ENCODE assay signal across 8 mouse cellular contexts in genomic region chr10:94688420-94689175, GRCm38 (mm10). TPM values are rescaled to one million over a fixed set of nuclear protein-coding genes. Genes with fewer than 3 reads are reported as not detected.
DNase-seq lines count a peak whose midpoint lies in the region; ATAC-seq and TF ChIP-seq lines count a peak whose summit lies in the region.

Gene Cep83 (plus strand): TSS chr10:94688654.

- peak; percentile 86 for DNase-seq in adipocyte (ENCODE audit: low spot score)
- DNase-seq in gastrocnemius, adult 8-10 months (ENCODE audit: low spot score in 2 of 2): peak; percentile 79 to 88
- DNase-seq in induced T-regulatory cell, adult 2 months (ENCODE audit: low read depth): peak; percentile 94
- peak; percentile 82 to 87 for DNase-seq in left cerebral cortex, adult 8-10 months (ENCODE audit: low spot score in 2 of 2)
- peak; percentile 95 for DNase-seq in right cerebral cortex, adult 18-20 months
- peak; percentile 89 for DNase-seq in urinary bladder, adult 2 months (ENCODE audit: low spot score)

- TF ChIP-seq POLR2A in cortical plate, adult 2 months (IDR thresholded peaks at IDR 0.05; ENCODE audit: extremely low read depth, insufficient read depth, low read length): peak; percentile 81

- TF ChIP-seq CTCF in cortical plate, adult 2 months (IDR thresholded peaks at IDR 0.05; ENCODE audit: extremely low read depth, insufficient read depth, low read length): no peak

- H3K4me1 ChIP-seq in cortical plate, adult 2 months (ENCODE audit: control insufficient read depth, insufficient read depth, low read length): peaks cover 2% of the 10 kb centered on the region; the same call in 1 of the 2 replicates

- peak within 1 kb of the TSS; percentile 91 for H3K27ac ChIP-seq in cortical plate, adult 2 months (ENCODE audit: insufficient read depth, low read length)

- ATAC-seq in megakaryocyte, adult 5-6 weeks (ENCODE audit: poor library complexity, severe bottlenecking): peak; percentile 84

- peak within 1 kb of the TSS; percentile 62 for H3K4me3 ChIP-seq in cortical plate, adult 2 months (ENCODE audit: insufficient read depth, low read length)

RNA-seq across cellular contexts. Expression of gene Cep83, which starts in this region (rescaled TPM):
- 33.6 and 36.5 TPM in 2 replicates for polyA plus RNA-seq in cortical plate, adult 2 months (2012; rRNA removed)
- total RNA-seq in gastrocnemius, adult 8-10 months (2022): 10 to 100 TPM; 18.8 to 22.1 (median 20.4) TPM
- total RNA-seq in left cerebral cortex, adult 8-10 months (2022): 10 to 100 TPM; 34.9 to 37.2 (median 36.8) TPM
- 45.5 and 46.0 TPM in 2 replicates for total RNA-seq in megakaryocyte, adult 5-6 weeks (2015)
- 52.5 and 62.5 TPM in 2 replicates for total RNA-seq in megakaryocyte, adult 5-6 weeks (2017)
- 10.1 and 10.8 TPM in 2 replicates for polyA plus RNA-seq in urinary bladder, adult 2 months (2012; rRNA removed)

Comparison
In these comparisons a context has a peak if more than half of its experiments do, and no peak if none do; other contexts are left out.
1. Peak in every context shown above with its lines: DNase-seq, ATAC-seq, H3K4me3 ChIP-seq and H3K27ac ChIP-seq.